Mouse (Mus musculus) intestine, embryonic 16.5 days (tissue): ENCODE measurements at regions not wholly inside any gene's neighbourhood (a gene's known extent, or its start where the extent isn't known, plus 50 kb on each side); places are given as distances from the start of the nearest gene placed in this dataset.
A peak's percentile ranks its signal among the peaks of the same experiment; 100 is the strongest.

Source experiments
- ATAC-seq: fragments of 200-750 bp; cut with Nextera tagmentation; 2 replicates; pipeline ENCODE4 v1.8.0; 2017; ENCODE audit warnings: moderate TSS enrichment, moderate library complexity
- H3K27ac ChIP-seq: fragments of 300-500 bp; sonication (generic); 2 replicates; pipeline ENCODE4 v1.5.1; 2014; ENCODE audit warnings: mild to moderate bottlenecking, low read length
- H3K27me3 ChIP-seq: fragments of 300-500 bp; sonication (generic); replicated peaks from 2 replicates; pipeline ENCODE4 v1.6.1; 2014; ENCODE audit warnings: low read length, control low read depth, mixed read lengths; ENCODE audit not compliant: control insufficient read depth, insufficient read depth
- H3K36me3 ChIP-seq: fragments of 300-500 bp; sonication (generic); 2 replicates; pipeline ENCODE4 v1.6.1; 2014; ENCODE audit warnings: low read length, control low read depth; ENCODE audit not compliant: control insufficient read depth, insufficient read depth
- H3K4me1 ChIP-seq: fragments of 300-500 bp; sonication (generic); 2 replicates; pipeline ENCODE4 v1.6.1; 2014; ENCODE audit warnings: low read length, control low read depth, mixed read lengths; ENCODE audit not compliant: control insufficient read depth, insufficient read depth
- H3K4me2 ChIP-seq: fragments of 300-500 bp; sonication (generic); 2 replicates; pipeline ENCODE4 v1.6.1; 2014; ENCODE audit warnings: low read depth, low read length, control low read depth
- H3K4me3 ChIP-seq: fragments of 300-500 bp; sonication (generic); 2 replicates; pipeline ENCODE4 v1.5.1; 2014; ENCODE audit warnings: mild to moderate bottlenecking, low read length
- H3K9ac ChIP-seq: fragments of 300-500 bp; sonication (generic); 2 replicates; pipeline ENCODE4 v1.6.1; 2014; ENCODE audit warnings: low read depth, low read length
- H3K9me3 ChIP-seq: fragments of 300-500 bp; sonication (generic); 2 replicates; pipeline ENCODE4 v1.6.1; 2016; ENCODE audit warnings: low read length, control low read depth; ENCODE audit not compliant: control insufficient read depth
- WGBS: fragments of 180-500 bp; shearing (Covaris S2); extraction: QIAGEN DNeasy Blood & Tissue Kit; methylation state at CpG from one replicate; pipeline ENCODE4 v1.1.7; 2014; 5-methylcytosine and 5-hydroxymethylcytosine counted together

DNA sequence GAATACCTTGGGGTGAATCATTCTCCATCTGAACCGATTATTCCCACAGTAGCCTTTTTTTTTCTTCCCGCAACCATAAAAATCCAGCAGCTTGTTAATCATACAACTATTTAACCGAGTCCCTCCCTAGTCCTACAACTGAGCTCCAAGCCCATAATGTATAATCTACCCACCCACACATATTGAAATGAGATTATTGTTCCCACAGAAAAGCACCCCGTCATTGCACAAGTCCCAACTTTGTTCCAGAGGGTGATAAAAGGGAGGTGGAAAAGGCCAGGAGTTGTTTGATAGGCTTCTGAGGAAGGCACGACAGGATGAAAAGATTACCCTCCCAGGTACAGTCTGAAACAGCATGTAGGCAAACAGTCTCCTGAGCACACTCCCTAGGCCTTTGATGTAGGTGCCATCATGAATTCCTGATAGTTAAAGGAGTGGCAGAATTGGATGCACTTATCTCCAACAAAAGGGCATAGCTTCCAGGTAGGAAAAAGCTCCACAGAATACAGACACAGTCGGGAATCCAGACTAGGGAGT is 583.6 kb upstream of the A1bg start:
- no peak overlapping the region; the same call in 1 of the 2 replicates for H3K27ac ChIP-seq
- WGBS, result 65% methylated on average over 6 of the region's 6 CpGs
- no peaks in the 10 kb centered on the region for H3K36me3 ChIP-seq
- no peak overlapping the region for H3K4me3 ChIP-seq
- H3K9ac ChIP-seq, result no peak overlapping the region
- ATAC-seq, result peak; percentile 94
- H3K27me3 ChIP-seq, result no peaks in the 10 kb centered on the region
- H3K9me3 ChIP-seq, result no peaks in the 10 kb centered on the region
- H3K4me2 ChIP-seq, result no peak overlapping the region
- no peaks in the 10 kb centered on the region for H3K4me1 ChIP-seq

DNA sequence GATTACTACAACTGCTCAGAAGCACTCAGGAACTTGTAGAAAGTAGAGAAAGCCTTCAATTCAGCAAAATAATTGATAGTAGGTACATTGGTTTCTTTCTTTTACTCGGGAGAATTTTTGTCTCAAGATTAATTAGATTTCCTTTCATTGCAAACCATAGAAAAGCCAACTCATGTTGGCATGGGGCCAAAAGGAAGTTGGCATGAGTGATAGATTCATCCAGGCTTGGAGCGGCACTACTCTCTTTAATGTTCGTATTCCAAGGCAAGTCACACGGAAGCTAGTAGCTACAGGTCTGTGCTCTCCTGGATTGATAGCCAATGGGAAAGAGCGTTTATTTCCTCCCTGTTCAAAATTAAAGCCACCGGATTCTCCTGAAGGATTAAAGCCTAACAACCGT is 580.6 kb upstream of the A1bg start:
- 69% methylated on average over 7 of the region's 7 CpGs for WGBS
- Histone ChIP-seq H3K4me2 (no peak overlapping the region), H3K4me1 (no peaks in the 10 kb centered on the region), H3K27ac (no peak overlapping the region), H3K4me3 (no peak overlapping the region), H3K27me3 (no peaks in the 10 kb centered on the region), H3K9ac (no peak overlapping the region), H3K9me3 (no peaks in the 10 kb centered on the region), H3K36me3 (no peaks in the 10 kb centered on the region)
- no peak for ATAC-seq

DNA sequence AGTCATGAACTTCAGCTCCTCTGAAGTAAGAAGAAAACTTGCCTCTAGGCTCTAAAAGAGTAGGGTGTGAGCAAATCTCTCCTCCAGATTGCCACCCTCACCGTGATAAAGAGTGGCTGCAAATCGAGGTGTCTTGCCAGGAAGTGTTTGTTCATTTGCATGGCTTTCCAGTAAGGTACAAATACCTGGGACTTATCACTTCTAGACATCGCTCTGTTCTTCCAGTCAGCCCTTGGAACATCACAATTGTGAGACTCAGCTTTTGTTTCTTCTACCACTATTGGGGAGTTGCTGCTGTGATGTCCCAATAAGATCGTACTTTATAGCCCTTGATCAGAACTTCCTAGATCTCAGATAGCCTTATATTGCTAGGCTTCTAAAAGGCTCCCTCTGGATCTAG is 566.9 kb upstream of the A1bg start:
- no peak overlapping the region for H3K9ac ChIP-seq
- H3K4me3 ChIP-seq, result no peak overlapping the region
- no peaks in the 10 kb centered on the region for H3K4me1 ChIP-seq
- no peak for ATAC-seq
- H3K36me3 ChIP-seq, result no peaks in the 10 kb centered on the region
- no peaks in the 10 kb centered on the region for H3K27me3 ChIP-seq
- no peak overlapping the region for H3K4me2 ChIP-seq
- no peak overlapping the region for H3K27ac ChIP-seq
- no peaks in the 10 kb centered on the region for H3K9me3 ChIP-seq
- WGBS, result 80% methylated on average over 4 of the region's 4 CpGs

DNA sequence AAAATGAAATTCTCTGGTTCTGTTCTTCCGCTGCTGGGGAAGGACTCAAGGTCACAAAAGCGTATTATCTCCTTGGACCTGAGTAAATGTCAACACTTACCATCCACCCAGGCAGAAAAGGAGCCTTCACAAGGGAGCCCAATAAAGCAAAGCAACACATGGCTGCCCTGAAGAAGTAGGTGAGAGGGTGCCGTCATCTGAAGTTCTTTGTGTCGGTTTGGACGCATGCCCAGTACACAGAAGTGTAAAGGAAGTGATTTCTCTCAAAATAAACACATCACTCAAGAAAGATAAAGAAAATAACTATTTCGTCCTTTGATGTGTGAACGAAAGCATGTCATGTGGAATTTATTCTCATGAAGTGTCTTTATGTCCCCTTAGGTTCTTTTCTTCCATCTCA is 559.0 kb upstream of the A1bg start:
- Histone ChIP-seq H3K4me2 (no peak overlapping the region), H3K4me1 (no peaks in the 10 kb centered on the region), H3K9ac (no peak overlapping the region), H3K9me3 (no peaks in the 10 kb centered on the region), H3K27ac (no peak overlapping the region), H3K4me3 (no peak overlapping the region), H3K27me3 (no peaks in the 10 kb centered on the region), H3K36me3 (no peaks in the 10 kb centered on the region)
- 55% methylated on average over 7 of the region's 7 CpGs for WGBS
- peak; percentile 38; the same call in 1 of the 2 replicates for ATAC-seq

DNA sequence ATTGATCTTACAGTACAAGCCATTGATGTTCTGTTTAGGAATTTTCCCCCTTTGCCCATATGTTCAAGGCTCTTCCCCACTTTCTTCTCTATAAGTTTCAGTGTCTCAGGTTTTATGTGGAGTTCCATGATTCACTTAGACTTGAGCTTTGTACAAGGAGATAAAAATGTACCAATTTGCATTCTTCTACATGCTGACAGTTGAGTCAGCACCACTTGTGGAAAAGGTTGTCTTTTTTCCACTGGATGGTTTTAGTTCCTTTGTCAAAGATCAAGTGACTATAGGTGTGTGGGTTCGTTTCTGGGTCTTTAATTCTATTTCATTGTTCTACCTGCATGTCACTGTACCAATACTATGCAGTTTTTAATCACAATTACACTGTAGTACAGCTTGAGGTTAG is 551.1 kb upstream of the A1bg start:
- Histone ChIP-seq H3K36me3 (no peaks in the 10 kb centered on the region), H3K4me3 (no peak overlapping the region), H3K27me3 (no peaks in the 10 kb centered on the region), H3K9ac (no peak overlapping the region), H3K4me1 (no peaks in the 10 kb centered on the region), H3K4me2 (no peak overlapping the region), H3K27ac (no peak overlapping the region), H3K9me3 (no peaks in the 10 kb centered on the region)
- no peak for ATAC-seq
- WGBS, result 55% methylated on average over 1 of the region's 1 CpGs

DNA sequence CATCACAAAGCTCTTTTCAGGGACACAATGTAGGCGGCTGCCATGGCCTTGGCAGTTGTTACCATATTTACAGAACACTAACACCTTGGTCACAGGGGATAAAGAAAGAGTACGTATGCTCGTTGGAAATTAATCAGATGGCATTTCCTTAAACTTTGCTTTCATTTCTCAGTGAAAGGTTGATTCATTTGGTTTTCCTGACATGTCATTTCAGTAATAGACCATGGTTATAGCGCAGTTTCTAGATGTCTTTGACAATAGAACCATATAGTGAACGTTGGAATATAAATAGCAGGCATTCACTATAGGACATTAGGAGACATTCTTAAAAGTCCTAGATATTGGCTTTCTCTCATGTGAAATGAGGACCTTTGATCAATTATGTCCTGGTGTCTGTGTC is 532.2 kb upstream of the A1bg start:
- WGBS, result 86% methylated on average over 5 of the region's 5 CpGs
- ATAC-seq, result no peak
- no peaks in the 10 kb centered on the region for H3K27me3 ChIP-seq
- H3K36me3 ChIP-seq, result no peaks in the 10 kb centered on the region
- H3K4me3 ChIP-seq, result no peak overlapping the region
- H3K27ac ChIP-seq, result no peak overlapping the region
- no peaks in the 10 kb centered on the region for H3K9me3 ChIP-seq
- H3K4me2 ChIP-seq, result no peak overlapping the region
- H3K9ac ChIP-seq, result no peak overlapping the region
- peaks cover 3% of the 10 kb centered on the region; the same call in 1 of the 2 replicates for H3K4me1 ChIP-seq

DNA sequence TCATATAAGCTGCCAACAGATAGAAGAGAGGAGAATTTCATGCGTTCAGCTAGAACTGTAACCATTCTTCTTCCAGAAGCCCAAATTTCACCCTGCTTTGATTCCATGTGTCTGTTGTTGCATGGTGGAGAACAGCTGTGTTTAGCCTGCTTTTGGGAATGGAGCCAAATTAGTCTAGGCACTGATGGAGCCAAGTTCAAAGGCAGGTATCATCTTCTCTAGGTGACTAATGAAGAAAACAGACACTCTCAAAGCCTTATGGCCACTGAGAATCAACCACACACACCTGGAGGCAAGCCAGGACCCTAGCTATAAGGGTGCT is 531.5 kb upstream of the A1bg start:
- Histone ChIP-seq H3K4me3 (no peak overlapping the region), H3K27me3 (no peaks in the 10 kb centered on the region), H3K9me3 (no peaks in the 10 kb centered on the region), H3K4me2 (no peak overlapping the region), H3K27ac (no peak overlapping the region), H3K9ac (no peak overlapping the region), H3K36me3 (no peaks in the 10 kb centered on the region), H3K4me1 (peaks cover 3% of the 10 kb centered on the region; the same call in 1 of the 2 replicates)
- 50% methylated on average over 1 of the region's 1 CpGs for WGBS
- ATAC-seq, result no peak

DNA sequence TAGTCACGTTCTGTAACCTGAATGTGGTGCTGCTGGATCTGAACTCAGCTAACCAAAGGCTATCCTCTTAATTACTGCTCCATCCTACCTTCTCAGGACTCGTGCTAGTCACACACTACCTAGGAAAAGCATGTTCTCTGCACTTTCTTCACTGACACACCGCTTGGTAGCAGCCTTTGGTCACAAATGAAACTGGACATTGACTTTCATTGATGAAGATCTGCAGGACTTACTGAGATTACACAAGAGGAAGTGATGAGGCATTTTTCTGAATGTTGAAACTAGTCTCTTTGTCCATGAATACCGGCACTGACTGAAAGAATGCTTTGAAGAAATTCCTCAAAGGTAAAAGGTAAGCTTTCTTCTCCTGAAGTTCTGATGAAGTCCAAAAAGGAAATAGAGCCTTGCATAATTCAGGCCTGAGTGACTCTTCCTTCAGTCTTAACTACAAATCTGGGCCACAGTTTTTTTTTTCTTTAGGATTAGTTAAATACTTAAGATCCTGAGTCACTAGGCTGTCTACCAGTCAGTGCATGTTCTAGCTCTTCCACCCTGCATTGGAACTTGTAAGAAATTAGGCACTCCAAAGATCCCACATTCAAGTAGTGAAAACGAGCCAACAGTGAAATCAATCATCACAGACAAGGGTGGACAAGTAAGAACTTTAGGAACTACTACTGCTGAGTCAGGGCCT is 531.0 kb upstream of the A1bg start:
- Histone ChIP-seq H3K4me2 (no peak overlapping the region), H3K4me3 (no peak overlapping the region), H3K4me1 (peaks cover 3% of the 10 kb centered on the region; the same call in 1 of the 2 replicates), H3K36me3 (no peaks in the 10 kb centered on the region), H3K27me3 (no peaks in the 10 kb centered on the region), H3K9me3 (no peaks in the 10 kb centered on the region), H3K9ac (no peak overlapping the region), H3K27ac (no peak overlapping the region)
- WGBS, result 75% methylated on average over 5 of the region's 5 CpGs
- no peak for ATAC-seq

DNA sequence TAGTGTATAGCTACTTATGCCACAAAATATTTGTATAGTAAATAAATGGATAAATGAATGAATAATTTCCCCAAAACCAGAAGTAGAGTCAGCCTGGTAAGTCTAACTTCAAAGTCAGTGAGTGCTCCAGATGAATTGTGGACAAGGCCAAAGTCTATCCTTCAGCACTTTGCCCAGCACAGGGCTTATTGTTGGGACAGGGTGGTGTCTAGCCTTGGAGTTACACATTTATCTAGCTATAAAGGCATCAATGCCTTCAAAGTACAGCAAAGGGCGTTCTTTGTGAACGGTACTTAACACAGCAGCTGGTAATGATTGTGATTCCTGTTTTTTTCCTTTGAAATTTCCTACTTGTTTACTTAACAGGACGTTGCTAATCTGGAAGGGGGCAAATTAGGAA is 527.4 kb upstream of the A1bg start:
- Histone ChIP-seq H3K9me3 (no peaks in the 10 kb centered on the region), H3K4me3 (no peak overlapping the region), H3K36me3 (no peaks in the 10 kb centered on the region), H3K9ac (no peak overlapping the region), H3K4me1 (peaks cover 3% of the 10 kb centered on the region; the same call in 1 of the 2 replicates), H3K27me3 (no peaks in the 10 kb centered on the region), H3K4me2 (no peak overlapping the region), H3K27ac (peak overlapping the region; percentile 59)
- 19% methylated on average over 3 of the region's 3 CpGs for WGBS
- peak; percentile 88 for ATAC-seq

DNA sequence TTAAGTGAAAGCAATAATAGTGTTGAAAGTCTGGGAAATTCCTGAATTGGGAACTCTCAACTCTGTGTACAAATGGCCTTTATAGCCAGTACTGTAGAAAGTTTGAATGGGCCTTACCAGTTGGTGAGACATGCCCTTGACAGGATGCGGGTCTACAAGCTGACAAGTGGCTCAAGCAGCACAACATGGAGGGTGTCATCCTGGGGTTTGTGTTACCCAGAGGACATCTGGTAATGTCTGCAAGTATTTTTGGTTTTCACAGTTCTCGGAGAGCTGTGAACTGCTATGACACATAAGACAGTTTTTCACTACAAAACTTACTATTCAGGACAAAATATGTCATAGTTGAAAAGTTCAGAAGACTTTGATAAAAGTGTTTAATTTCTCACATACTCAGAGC is 525.7 kb upstream of the A1bg start:
- H3K36me3 ChIP-seq, result no peaks in the 10 kb centered on the region
- no peak for ATAC-seq
- 84% methylated on average over 2 of the region's 2 CpGs for WGBS
- no peak overlapping the region for H3K4me3 ChIP-seq
- H3K9ac ChIP-seq, result no peak overlapping the region
- no peak overlapping the region for H3K4me2 ChIP-seq
- H3K4me1 ChIP-seq, result no peaks in the 10 kb centered on the region
- no peaks in the 10 kb centered on the region for H3K27me3 ChIP-seq
- no peaks in the 10 kb centered on the region for H3K9me3 ChIP-seq
- no peak overlapping the region for H3K27ac ChIP-seq
